Mouse (Mus musculus) erythroblast, embryonic 14.5 days (primary cell): ENCODE data around the gene Zfp534.
"Not testable (repeated sequence)": the region's sequence is repeated elsewhere in the genome, so short reads cannot be mapped to it uniquely, and the experiment has no call there.

Experiments
- GATA1 ChIP-seq: IDR thresholded peaks from 2 replicates; pipeline ENCODE4 v1.6.1; 2012; ENCODE audit warnings: low read length, inconsistent platforms, mixed read lengths
- TAL1 ChIP-seq: IDR thresholded peaks from 3 replicates; pipeline ENCODE4 v1.6.1; 2012; ENCODE audit warnings: low read length, inconsistent platforms, mixed read lengths

- not testable (repeated sequence) for TF ChIP-seq GATA1, TAL1
These were observed 60.4 kb downstream of the Zfp534 start for GRCm38 (mm10) chr4:147641932-147642331.
